Mouse (Mus musculus) regulatory T cell (primary cell): Measurements from ENCODE around the gene Rab31.
"Not testable (repeated sequence)": the region's sequence is repeated elsewhere in the genome, so short reads cannot be mapped to it uniquely, and the experiment has no call there.

Source experiments
- in situ Hi-C: fragments of 300-600 bp; cut with MboI, MseI; formaldehyde crosslinking; loops from one replicate; pipeline ENCODE4 v1.15.1; 2025; ENCODE audit warnings: high pct_unique_total_duplicates

Gene Rab31

DNA sequence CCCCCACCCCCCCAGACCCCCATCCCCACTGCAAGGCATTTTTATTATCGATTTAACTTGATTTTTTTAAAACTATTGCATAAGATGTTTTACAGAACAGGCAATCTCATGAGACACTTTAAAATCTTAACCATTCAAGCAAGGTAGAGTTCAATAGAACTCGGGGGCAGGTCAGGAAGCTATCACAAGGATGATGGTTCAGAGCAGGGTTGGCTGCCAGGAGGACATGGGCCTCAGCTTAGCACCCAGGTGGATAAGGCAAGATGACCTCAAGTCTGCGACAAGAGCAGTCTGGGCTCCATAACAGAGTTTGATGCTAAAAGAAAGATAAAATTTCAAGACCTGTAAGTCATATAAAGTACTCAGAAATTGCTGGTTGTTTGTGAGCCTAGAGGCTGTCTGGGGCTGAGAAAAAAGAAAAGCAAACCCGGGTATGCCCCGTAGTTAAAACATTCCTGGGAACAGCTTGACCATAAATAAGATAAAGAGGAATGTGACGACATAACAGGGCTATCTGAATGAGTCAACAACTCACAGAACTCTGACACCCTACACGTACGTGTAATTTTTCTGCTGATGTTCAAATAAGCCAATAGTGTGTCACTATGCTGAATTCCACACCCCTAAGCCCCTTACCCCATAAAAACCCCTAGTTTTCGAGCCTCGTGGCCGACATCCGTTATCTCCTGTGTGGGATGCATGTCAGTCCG, 143.6 kb downstream of the Rab31 start:
- in situ Hi-C loops = not testable (repeated sequence)

DNA sequence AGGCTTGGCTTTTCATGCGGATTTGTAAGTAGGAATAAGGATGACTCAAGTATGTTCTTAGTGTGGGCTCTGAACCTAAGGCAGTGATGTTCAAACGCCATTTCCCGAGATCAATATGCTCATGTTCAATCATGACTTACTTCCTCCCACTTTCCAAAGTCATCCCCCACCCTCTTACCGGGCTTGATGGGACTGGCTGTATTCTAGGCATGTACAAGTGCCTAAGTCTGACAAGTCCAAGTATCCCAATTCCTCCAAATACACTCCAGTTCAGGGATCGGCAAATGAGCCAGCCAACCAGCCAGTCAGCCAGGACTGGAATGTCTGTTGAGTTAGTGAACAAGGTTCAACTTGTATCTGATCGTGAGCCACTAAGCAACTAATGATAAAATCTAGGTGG, 146.3 kb downstream of the Rab31 start:
- in situ Hi-C loops = no loop called here

GRCm38 (mm10) chr17:65625563-65625962, 147.0 kb downstream of the Rab31 start:
- in situ Hi-C loops = no loop called here

DNA sequence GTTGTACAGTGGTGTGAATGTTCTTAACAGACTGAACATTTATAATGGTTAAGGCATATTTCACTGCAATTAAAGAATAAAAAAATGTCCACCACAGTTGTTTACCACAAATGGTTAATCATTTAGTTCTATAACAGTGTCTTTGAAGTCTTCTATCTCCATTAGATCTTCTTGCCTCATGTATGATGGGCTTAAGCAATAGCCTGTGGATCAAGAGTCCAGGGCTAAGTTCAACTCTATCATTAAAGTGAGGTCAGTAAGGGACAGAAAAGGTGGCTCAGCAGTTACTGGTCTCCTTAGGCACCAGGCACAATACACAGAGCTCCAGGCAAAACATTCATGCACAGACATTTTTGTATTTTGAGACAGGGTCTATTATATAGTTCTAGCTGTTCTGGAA, 149.4 kb downstream of the Rab31 start:
- in situ Hi-C loops = loop anchor here (25.0 kb wide), 1 partner anchor 889 kb away; the partner anchor contains the start of gene Rab12

DNA sequence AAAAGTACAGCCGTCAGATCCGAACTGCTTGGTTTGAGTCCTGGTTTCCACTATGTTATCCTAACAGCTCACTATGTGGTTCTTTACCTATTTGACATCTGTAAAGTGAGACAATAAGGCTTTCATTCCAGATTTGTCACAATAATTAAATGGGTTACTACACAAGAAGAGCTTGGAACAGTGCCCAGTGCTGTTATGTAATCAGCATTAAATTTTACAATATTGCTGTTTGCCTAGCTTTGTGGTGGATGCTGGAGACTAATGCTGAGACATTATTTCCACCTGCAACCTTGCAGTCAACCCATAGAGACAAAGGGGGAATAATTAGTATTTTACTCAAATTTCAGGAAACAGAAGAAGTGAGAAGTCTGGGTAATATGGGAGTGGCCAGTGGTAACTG, 154.1 kb downstream of the Rab31 start:
- in situ Hi-C loops = loop anchor here (10.0 to 25.0 kb wide), 3 partner anchors 156 to 894 kb away; partner anchors contain the start of genes Rab12 and Rab31

DNA sequence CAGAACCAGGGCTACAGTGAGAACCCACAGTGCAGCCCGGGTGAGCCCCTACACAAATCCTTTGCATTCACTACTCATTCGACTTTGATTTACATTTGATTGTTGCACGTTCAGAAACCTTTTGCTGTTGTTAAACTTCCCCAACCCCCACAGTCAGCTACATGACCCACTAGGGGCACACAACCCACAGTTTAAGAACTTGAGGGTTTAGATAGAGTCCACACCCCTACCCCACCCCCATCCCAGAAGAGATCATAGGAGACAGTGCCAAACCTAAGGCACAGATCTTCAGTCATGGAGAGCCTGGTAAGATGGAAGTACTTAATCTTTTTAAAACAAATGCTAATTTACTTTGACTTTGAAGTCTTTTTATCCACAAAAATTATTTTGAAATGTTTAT, 156.9 kb downstream of the Rab31 start:
- in situ Hi-C loops = loop anchor here (10.0 to 25.0 kb wide), 3 partner anchors 159 to 897 kb away; partner anchors contain the start of genes Rab12 and Rab31

GRCm38 (mm10) chr17:65614431-65614830, 158.1 kb downstream of the Rab31 start:
- in situ Hi-C loops = loop anchor here (10.0 to 25.0 kb wide), 3 partner anchors 160 to 898 kb away; partner anchors contain the start of genes Rab12 and Rab31

GRCm38 (mm10) chr17:65613463-65614412, 158.8 kb downstream of the Rab31 start, which contains the start of gene Vapa:
Gene Vapa (minus strand): TSS chr17:65613555.
- in situ Hi-C loops = loop anchor here (10.0 to 25.0 kb wide), 3 partner anchors 161 to 899 kb away; partner anchors contain the start of genes Rab12 and Rab31

DNA sequence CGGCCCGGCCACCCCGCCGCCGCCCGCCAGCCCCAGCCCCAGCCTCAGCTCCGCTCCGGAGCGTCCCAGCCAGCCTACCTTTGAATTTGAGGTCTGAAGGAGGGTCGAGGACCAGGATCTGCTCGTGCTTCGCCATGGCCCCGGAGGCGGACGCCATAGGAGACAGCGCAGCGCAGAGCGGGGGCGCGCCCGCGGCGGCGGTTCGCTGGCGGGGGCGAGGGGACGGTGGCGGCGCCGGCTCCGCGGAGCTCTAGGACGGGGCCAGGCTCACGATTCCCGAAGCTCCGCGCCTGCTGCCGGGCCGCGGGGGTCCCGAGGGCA, 159.4 kb downstream of the Rab31 start:
- in situ Hi-C loops = loop anchor here (10.0 to 25.0 kb wide), 3 partner anchors 162 to 899 kb away; partner anchors contain the start of genes Rab12 and Rab31

DNA sequence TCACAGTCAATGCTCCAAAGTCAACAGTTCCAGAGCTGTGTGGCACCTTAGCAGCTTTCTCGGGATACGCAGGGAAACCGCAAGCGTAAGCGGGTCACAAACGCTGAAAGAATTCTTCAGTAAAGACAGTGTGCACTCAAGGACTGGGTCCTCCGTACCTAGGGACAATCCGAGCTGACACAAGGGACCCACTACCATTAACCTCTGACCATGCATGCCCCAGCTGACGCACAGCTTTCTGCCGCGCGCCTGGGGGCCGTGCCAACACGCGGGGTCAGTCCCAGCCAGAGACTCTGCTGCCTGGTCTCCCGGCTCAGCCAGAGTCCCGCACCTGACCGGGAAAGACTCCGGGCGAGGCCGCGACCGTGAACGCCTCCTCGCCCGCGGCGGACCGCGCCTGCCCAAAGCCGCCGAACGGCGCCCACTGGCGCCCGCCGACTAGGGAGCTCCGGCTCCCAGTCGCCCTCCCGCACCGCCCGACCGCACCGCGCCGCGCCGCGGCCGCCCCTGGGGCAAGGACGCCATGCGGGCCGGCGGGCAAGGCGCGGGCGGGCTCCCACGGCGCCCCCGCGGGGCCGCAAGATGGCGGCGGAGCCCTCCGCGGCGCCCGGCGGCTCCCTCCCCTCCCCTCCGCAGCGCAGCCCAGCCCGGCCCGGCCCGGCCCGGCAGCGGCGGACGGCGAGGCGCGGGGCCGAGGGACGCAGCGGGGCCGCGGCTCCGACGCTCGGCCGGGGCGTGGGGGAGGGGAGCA, 160.0 kb downstream of the Rab31 start:
- in situ Hi-C loops = loop anchor here (10.0 to 25.0 kb wide), 3 partner anchors 162 to 900 kb away; partner anchors contain the start of genes Rab12 and Rab31

GRCm38 (mm10) chr17:65611721-65612120, 160.8 kb downstream of the Rab31 start:
- in situ Hi-C loops = loop anchor here (10.0 to 25.0 kb wide), 3 partner anchors 163 to 901 kb away; partner anchors contain the start of genes Rab12 and Rab31

GRCm38 (mm10) chr17:65608743-65609142, 163.8 kb downstream of the Rab31 start:
- in situ Hi-C loops = loop anchor here (10.0 to 25.0 kb wide), 2 partner anchors 506 to 904 kb away; partner anchors contain the start of genes Rab12 and Washc1

DNA sequence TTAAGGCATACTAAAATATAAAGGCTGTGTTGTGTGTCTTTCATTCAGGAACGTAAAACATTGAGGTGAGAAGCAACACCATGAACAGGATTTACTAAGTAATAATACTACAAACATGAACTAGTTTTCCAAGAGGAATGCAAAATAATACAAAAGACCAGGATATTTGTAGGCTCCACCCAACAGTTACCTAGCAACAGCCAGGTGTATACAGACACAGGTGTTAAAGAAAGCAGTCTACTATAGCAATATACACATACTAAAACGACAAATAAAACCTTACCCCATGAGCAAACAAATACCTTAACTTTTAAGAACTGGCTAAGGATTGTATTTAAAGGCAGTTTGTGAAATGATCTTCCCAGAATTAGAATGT, 164.3 kb downstream of the Rab31 start:
- in situ Hi-C loops = loop anchor here (10.0 to 25.0 kb wide), 2 partner anchors 507 to 904 kb away; partner anchors contain the start of genes Rab12 and Washc1

GRCm38 (mm10) chr17:65607574-65608311, 164.8 kb downstream of the Rab31 start:
- in situ Hi-C loops = loop anchor here (10.0 to 25.0 kb wide), 2 partner anchors 507 to 905 kb away; partner anchors contain the start of genes Rab12 and Washc1

DNA sequence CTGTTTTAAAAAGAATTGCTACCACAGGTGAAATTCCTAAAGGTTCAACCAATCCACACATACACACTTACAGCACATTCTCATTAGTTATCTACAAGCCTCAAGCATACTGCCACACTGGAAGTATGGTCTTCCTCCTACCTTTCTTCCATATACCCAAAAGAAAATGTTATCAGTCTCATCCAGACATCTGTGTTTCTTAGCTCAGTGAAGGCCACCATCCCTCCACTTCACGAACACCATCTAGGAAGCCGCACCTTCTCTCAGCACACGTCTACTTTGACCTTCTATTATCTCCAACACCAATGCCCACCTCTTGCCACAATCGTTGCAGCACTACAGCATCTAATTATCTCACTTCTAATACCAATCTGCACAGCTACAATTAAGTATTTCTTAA, 166.5 kb downstream of the Rab31 start:
- in situ Hi-C loops = loop anchor here (10.0 to 25.0 kb wide), 2 partner anchors 509 to 906 kb away; partner anchors contain the start of genes Rab12 and Washc1

DNA sequence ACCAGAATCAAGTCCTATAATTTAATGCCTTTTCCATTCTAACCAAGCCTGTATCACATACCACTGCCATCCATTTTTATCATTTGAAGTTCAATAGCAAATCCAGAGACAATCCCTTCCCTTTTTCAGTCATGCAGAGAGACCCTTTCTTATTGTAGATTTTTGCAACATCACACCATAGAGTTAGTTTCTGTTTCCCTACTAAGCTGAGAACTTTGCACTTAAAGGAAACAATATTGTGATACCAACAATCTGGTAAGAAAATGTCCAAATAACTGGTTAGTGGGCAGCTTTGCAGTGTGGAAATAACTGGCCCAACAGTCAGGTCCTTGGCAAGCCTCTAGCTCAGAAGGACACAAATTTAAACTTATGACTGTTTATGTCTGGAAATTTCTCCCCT, 167.7 kb downstream of the Rab31 start:
- in situ Hi-C loops = loop anchor here (10.0 to 25.0 kb wide), 2 partner anchors 510 to 907 kb away; partner anchors contain the start of genes Rab12 and Washc1

- in situ Hi-C loops = loop anchor here (10.0 to 25.0 kb wide), 2 partner anchors 510 to 908 kb away; partner anchors contain the start of genes Rab12 and Washc1
These were observed 168.2 kb downstream of the Rab31 start for GRCm38 (mm10) chr17:65604315-65604714.
